Mouse (Mus musculus) kidney, embryonic 14.5 days (tissue): ENCODE measurements around the gene Sdc1. TPM values are rescaled to one million over a fixed set of nuclear protein-coding genes. Genes with fewer than 3 reads are reported as not detected.

ENCODE experiments used
- ATAC-seq: fragments of 200-750 bp; cut with Nextera tagmentation; 2 replicates; pipeline ENCODE4 v1.8.0; 2017; ENCODE audit warnings: moderate number of reproducible peaks, mild to moderate bottlenecking, moderate TSS enrichment, moderate library complexity; ENCODE audit not compliant: low FRiP score, low TSS enrichment
- H3K27ac ChIP-seq: fragments of 300-500 bp; sonication (generic); 2 replicates; pipeline ENCODE4 v1.5.1; 2014; ENCODE audit warnings: low read depth, mild to moderate bottlenecking, low read length, moderate library complexity, mixed read lengths
- H3K27me3 ChIP-seq: fragments of 300-500 bp; sonication (generic); 2 replicates; pipeline ENCODE4 v1.6.1; 2014; ENCODE audit warnings: mild to moderate bottlenecking, low read length; ENCODE audit not compliant: control insufficient read depth, insufficient read depth
- H3K36me3 ChIP-seq: fragments of 300-500 bp; sonication (generic); 2 replicates; pipeline ENCODE4 v1.6.1; 2014; ENCODE audit warnings: low read length, mixed read lengths; ENCODE audit not compliant: control insufficient read depth, insufficient read depth
- H3K4me1 ChIP-seq: fragments of 300-500 bp; sonication (generic); 2 replicates; pipeline ENCODE4 v1.6.1; 2014; ENCODE audit warnings: low read length, mixed read lengths; ENCODE audit not compliant: control insufficient read depth, insufficient read depth
- H3K4me2 ChIP-seq: fragments of 300-500 bp; sonication (generic); replicated peaks from 2 replicates; pipeline ENCODE4 v1.6.1; 2014; ENCODE audit warnings: low read depth, mild to moderate bottlenecking, low read length
- H3K4me3 ChIP-seq: fragments of 300-500 bp; sonication (generic); 2 replicates; pipeline ENCODE4 v1.5.1; 2014; ENCODE audit warnings: mild to moderate bottlenecking, low read length
- H3K9ac ChIP-seq: fragments of 300-500 bp; sonication (generic); 2 replicates; pipeline ENCODE4 v1.6.1; 2014; ENCODE audit warnings: low read depth, mild to moderate bottlenecking, low read length, moderate library complexity
- H3K9me3 ChIP-seq: fragments of 300-500 bp; sonication (generic); 2 replicates; pipeline ENCODE4 v1.6.1; 2016; ENCODE audit warnings: low read length; ENCODE audit not compliant: control insufficient read depth
- WGBS: fragments of 180-500 bp; shearing (Covaris S2); extraction: QIAGEN DNeasy Blood & Tissue Kit; methylation state at CpG from one replicate; pipeline ENCODE4 v1.1.7; 2014; 5-methylcytosine and 5-hydroxymethylcytosine counted together
- polyA plus RNA-seq: library from polyadenylated mRNA; unstranded; fragments of >200 nt; fragmentation: Nextera tagmentation; extraction: Ambion mirVana; gene quantifications from 2 replicates; pipeline ENCODE4 v1.2.1, GENCODE M21; 2014

Sdc1 gene
- polyA plus RNA-seq, 1 experiment from 2014 or later: 57.3 TPM

GRCm38 (mm10) chr12:8827014-8827715, 56.0 kb downstream of the Sdc1 start:
- 84% methylated on average over 9 of the region's 9 CpGs for WGBS
- no peaks in the 10 kb centered on the region for H3K4me1 ChIP-seq
- no peaks in the 10 kb centered on the region for H3K9me3 ChIP-seq
- ATAC-seq: no peak
- H3K9ac ChIP-seq: no peak overlapping the region
- H3K36me3 ChIP-seq: no peaks in the 10 kb centered on the region
- H3K27me3 ChIP-seq: no peaks in the 10 kb centered on the region
- H3K27ac ChIP-seq: no peak overlapping the region
- no peak overlapping the region for H3K4me3 ChIP-seq
- no peak overlapping the region for H3K4me2 ChIP-seq

GRCm38 (mm10) chr12:8829032-8829660, 58.0 kb downstream of the Sdc1 start:
- no peaks in the 10 kb centered on the region for H3K36me3 ChIP-seq
- 48% methylated on average over 13 of the region's 13 CpGs for WGBS
- no peak overlapping the region for H3K4me3 ChIP-seq
- H3K9ac ChIP-seq: no peak overlapping the region
- ATAC-seq: no peak
- H3K27me3 ChIP-seq: no peaks in the 10 kb centered on the region
- H3K9me3 ChIP-seq: no peaks in the 10 kb centered on the region
- H3K4me2 ChIP-seq: no peak overlapping the region
- H3K27ac ChIP-seq: no peak overlapping the region
- H3K4me1 ChIP-seq: no peaks in the 10 kb centered on the region

GRCm38 (mm10) chr12:8829661-8830040, 58.5 kb downstream of the Sdc1 start:
- H3K4me2 ChIP-seq: no peak overlapping the region
- no peaks in the 10 kb centered on the region for H3K4me1 ChIP-seq
- H3K36me3 ChIP-seq: no peaks in the 10 kb centered on the region
- H3K9me3 ChIP-seq: no peaks in the 10 kb centered on the region
- H3K4me3 ChIP-seq: no peak overlapping the region
- 93% methylated on average over 5 of the region's 5 CpGs for WGBS
- H3K27me3 ChIP-seq: no peaks in the 10 kb centered on the region
- H3K27ac ChIP-seq: no peak overlapping the region
- ATAC-seq: no peak
- no peak overlapping the region for H3K9ac ChIP-seq

GRCm38 (mm10) chr12:8830967-8831635, 60.0 kb downstream of the Sdc1 start:
- Histone ChIP-seq H3K4me3 (no peak overlapping the region), H3K36me3 (no peaks in the 10 kb centered on the region), H3K27ac (no peak overlapping the region), H3K9ac (no peak overlapping the region), H3K9me3 (no peaks in the 10 kb centered on the region), H3K27me3 (no peaks in the 10 kb centered on the region), H3K4me1 (no peaks in the 10 kb centered on the region), H3K4me2 (no peak overlapping the region)
- ATAC-seq: peak; percentile 39; the same call in 1 of the 2 replicates
- WGBS: 60% methylated on average over 6 of the region's 6 CpGs

GRCm38 (mm10) chr12:8831710-8832109, 60.6 kb downstream of the Sdc1 start:
- WGBS: 77% methylated on average over 6 of the region's 6 CpGs

GRCm38 (mm10) chr12:8840782-8841325, 69.7 kb downstream of the Sdc1 start:
- Histone ChIP-seq H3K9ac (no peak overlapping the region), H3K4me2 (no peak overlapping the region), H3K9me3 (no peaks in the 10 kb centered on the region), H3K4me1 (no peaks in the 10 kb centered on the region), H3K27me3 (no peaks in the 10 kb centered on the region), H3K36me3 (no peaks in the 10 kb centered on the region), H3K4me3 (no peak overlapping the region), H3K27ac (no peak overlapping the region)
- whole genome bisulfite sequencing: 71% methylated on average over 7 of the region's 7 CpGs
- ATAC-seq: no peak

More at GRCm38 (mm10) chr12:8831710-8832109, 60.6 kb downstream of the Sdc1 start:
- no peaks in the 10 kb centered on the region for H3K4me1 ChIP-seq
- H3K4me3 ChIP-seq: no peak overlapping the region
- no peak for ATAC-seq
- H3K36me3 ChIP-seq: no peaks in the 10 kb centered on the region
- H3K27me3 ChIP-seq: no peaks in the 10 kb centered on the region
- no peak overlapping the region for H3K27ac ChIP-seq
- no peak overlapping the region for H3K9ac ChIP-seq
- no peaks in the 10 kb centered on the region for H3K9me3 ChIP-seq
- no peak overlapping the region for H3K4me2 ChIP-seq

GRCm38 (mm10) chr12:8842725-8843124, 71.6 kb downstream of the Sdc1 start:
- WGBS: 59% methylated on average over 7 of the region's 7 CpGs
- H3K27ac ChIP-seq: no peak overlapping the region
- peaks cover 5% of the 10 kb centered on the region; the same call in 1 of the 2 replicates for H3K4me1 ChIP-seq
- H3K4me2 ChIP-seq: no peak overlapping the region
- no peak overlapping the region for H3K4me3 ChIP-seq
- no peak overlapping the region for H3K9ac ChIP-seq
- ATAC-seq: no peak
- H3K36me3 ChIP-seq: no peaks in the 10 kb centered on the region
- no peaks in the 10 kb centered on the region for H3K9me3 ChIP-seq
- no peaks in the 10 kb centered on the region for H3K27me3 ChIP-seq
